ENCODE assay signal across 15 mouse cellular contexts in genomic region chr14:49524665-49525064, GRCm38 (mm10). TPM values are rescaled to one million over a fixed set of nuclear protein-coding genes. Genes with fewer than 3 reads are reported as not detected.
A peak's percentile ranks its signal among the peaks of the same experiment; 100 is the strongest.
DNase-seq lines count a peak whose midpoint lies in the region; ATAC-seq and TF ChIP-seq lines count a peak whose summit lies in the region.
"Had no signal": no experiment of that assay in that cellular context is flagged by ENCODE, and none has a peak within 500 bp of the region (broad histone marks: within the 10 kb centered on the region; RNA-seq: fewer than 3 reads in every experiment).

No protein-coding gene starts in this region.

- no peak for ATAC-seq in cerebellum, adult (ENCODE audit: insufficient number of reproducible peaks, low FRiP score, low TSS enrichment)

- peak; percentile 1 for DNase-seq in cerebellum, adult 11 months
- DNase-seq in retina, postnatal 1 day = peak; percentile 5
- DNase-seq in retina, embryonic 14.5 days (ENCODE audit: low spot score) = no peak
- DNase-seq in layer of hippocampus, postnatal 14 days (ENCODE audit: low spot score in 2 of 2) = peak; percentile 16 to 24
- peak; percentile 9 for DNase-seq in right cerebral cortex, postnatal 14 days
- DNase-seq in adrenal gland, postnatal 4 days (ENCODE audit: low spot score in 2 of 2) = no peak
- no peak for DNase-seq in kidney, adult 2 months

- H3K36me3 ChIP-seq in kidney, adult 2 months (ENCODE audit: control insufficient read depth, insufficient read depth, low read length) = no peaks in the 10 kb centered on the region
- H3K36me3 ChIP-seq: embryonic facial prominence, embryonic 13.5 days; G1E; limb, embryonic 13.5 days; lung, embryonic 15.5 days had no signal

- H3K27me3 ChIP-seq in kidney, adult 2 months (replicated peaks; ENCODE audit: control insufficient read depth, insufficient read depth, low read length) = peaks cover 2% of the 10 kb centered on the region; the same call in 1 of the 2 replicates

- H3K27ac ChIP-seq in kidney, adult 2 months (ENCODE audit: insufficient read depth, low read depth, low read length) = no peak overlapping the region
- H3K27ac ChIP-seq: embryonic facial prominence, embryonic 13.5 days; gastrocnemius, adult 2 months; kidney, postnatal 0 days; limb, embryonic 13.5 days; lung, embryonic 15.5 days had no signal

- TF ChIP-seq CTCF in kidney, adult 2 months (conservative IDR thresholded peaks at IDR 0.05; ENCODE audit: insufficient read depth, insufficient read length, low read depth, low read length) = no peak

- TF ChIP-seq POLR2A in kidney, adult 2 months (IDR thresholded peaks at IDR 0.05; ENCODE audit: low read depth, low read length) = no peak

- WGBS in kidney, adult 2 months = 73% methylated on average over 8 of the region's 8 CpGs

- no peaks in the 10 kb centered on the region for H3K4me1 ChIP-seq in kidney, adult 2 months (ENCODE audit: control insufficient read depth, insufficient read depth, low read length)

- no peak overlapping the region for H3K4me3 ChIP-seq in kidney, adult 2 months (ENCODE audit: insufficient read depth, low read depth, low read length)
- H3K4me3 ChIP-seq: gastrocnemius, adult 2 months had no signal

RNA-seq across cellular contexts. Expression of gene Slc35f4, which starts 1.2 kb away (rescaled TPM):
- total RNA-seq in layer of hippocampus, postnatal 14 days (2021) = 10 to 100 TPM; 15.0 to 18.1 TPM
- under 1 TPM in 1 of 2 experiments, not detected in 1; 0.31 TPM for total RNA-seq in adrenal gland, postnatal 4 days (2021)
- not detected in 2 replicates for polyA plus RNA-seq in kidney, adult 2 months (2012; rRNA removed)
- total RNA-seq: gastrocnemius, adult 2 months; heart, postnatal 14 days had no signal
- polyA plus RNA-seq: embryonic facial prominence, embryonic 13.5 days; G1E; kidney, postnatal 0 days; lung, embryonic 15.5 days had no signal

Comparison
In these comparisons a context has a peak if more than half of its experiments do, and no peak if none do; other contexts are left out.
1. DNase-seq: peak in cerebellum, adult 11 months (single experiment), retina, postnatal 1 day (single experiment), layer of hippocampus, postnatal 14 days (2 of 2) and right cerebral cortex, postnatal 14 days (single experiment); none in retina, embryonic 14.5 days (single experiment), adrenal gland, postnatal 4 days (0 of 2) and kidney, adult 2 months (single experiment).
2. RNA of gene Slc35f4, which starts 1.2 kb away (total RNA-seq): 15.0 to 18.1 TPM in layer of hippocampus, postnatal 14 days; 0.31 TPM in adrenal gland, postnatal 4 days; every median in the first group is over 10 times any median in the second.